Mouse (Mus musculus): ENCODE results near the gene Ctsll3. TPM values are rescaled to one million over a fixed set of nuclear protein-coding genes. Genes with fewer than 3 reads are reported as not detected.

Ctsll3 gene
- not detected in 2 replicates for polyA plus RNA-seq (2015; fragmentation: Nextera tagmentation; extraction: Ambion mirVana)

- no peak for ATAC-seq (ENCODE audit: low read depth)
- Histone ChIP-seq H3K9me3 (replicated peaks; ENCODE audit: control insufficient read depth, low read length) (no peaks in the 10 kb centered on the region), H3K27me3 (ENCODE audit: control insufficient read depth, insufficient read depth, low read depth, low read length) (no peaks in the 10 kb centered on the region), H3K4me1 (ENCODE audit: control insufficient read depth, low read depth, low read length) (no peaks in the 10 kb centered on the region), H3K4me2 (ENCODE audit: low read depth, low read length) (no peak within 1 kb of the TSS), H3K36me3 (ENCODE audit: control insufficient read depth, insufficient read depth) (no peaks in the 10 kb centered on the region), H3K27ac (ENCODE audit: low read length) (no peak within 1 kb of the TSS), H3K9ac (ENCODE audit: low read depth, low read length) (no peak within 1 kb of the TSS), H3K4me3 (ENCODE audit: low read depth, low read length) (no peak within 1 kb of the TSS)
- WGBS (ENCODE audit: insufficient replicate concordance) = 28% methylated on average over 1 of the region's 1 CpGs
Observed at GRCm38 (mm10) chr13:60802749-60803148, at the start of gene Ctsll3. TSS of gene Ctsll3 (minus strand) at chr13:60802849.

GRCm38 (mm10) chr13:60848241-60849120, 45.8 kb upstream of the Ctsll3 start:
- H3K4me2 ChIP-seq (ENCODE audit: low read depth, low read length) = no peak overlapping the region
- H3K27me3 ChIP-seq (ENCODE audit: control insufficient read depth, insufficient read depth, low read depth, low read length) = no peaks in the 10 kb centered on the region
- H3K9ac ChIP-seq (ENCODE audit: low read depth, low read length) = no peak overlapping the region
- 48% methylated on average over 4 of the region's 4 CpGs for WGBS (ENCODE audit: insufficient replicate concordance)
- no peaks in the 10 kb centered on the region for H3K36me3 ChIP-seq (ENCODE audit: control insufficient read depth, insufficient read depth)
- H3K4me1 ChIP-seq (ENCODE audit: control insufficient read depth, low read depth, low read length) = no peaks in the 10 kb centered on the region
- no peak overlapping the region for H3K27ac ChIP-seq (ENCODE audit: low read length)
- H3K9me3 ChIP-seq (replicated peaks; ENCODE audit: control insufficient read depth, low read length) = no peaks in the 10 kb centered on the region
- no peak for ATAC-seq (ENCODE audit: low read depth)
- H3K4me3 ChIP-seq (ENCODE audit: low read depth, low read length) = no peak overlapping the region

GRCm38 (mm10) chr13:60843153-60843552, 40.5 kb upstream of the Ctsll3 start:
- H3K4me2 ChIP-seq (ENCODE audit: low read depth, low read length) = no peak overlapping the region
- no peak overlapping the region for H3K27ac ChIP-seq (ENCODE audit: low read length)
- no peak overlapping the region for H3K9ac ChIP-seq (ENCODE audit: low read depth, low read length)
- 65% methylated on average over 8 of the region's 8 CpGs for WGBS (ENCODE audit: insufficient replicate concordance)
- no peak overlapping the region for H3K4me3 ChIP-seq (ENCODE audit: low read depth, low read length)
- H3K27me3 ChIP-seq (ENCODE audit: control insufficient read depth, insufficient read depth, low read depth, low read length) = no peaks in the 10 kb centered on the region
- ATAC-seq (ENCODE audit: low read depth) = no peak
- no peaks in the 10 kb centered on the region for H3K9me3 ChIP-seq (replicated peaks; ENCODE audit: control insufficient read depth, low read length)
- no peaks in the 10 kb centered on the region for H3K36me3 ChIP-seq (ENCODE audit: control insufficient read depth, insufficient read depth)
- H3K4me1 ChIP-seq (ENCODE audit: control insufficient read depth, low read depth, low read length) = no peaks in the 10 kb centered on the region

- ATAC-seq (ENCODE audit: low read depth) = no peak
- Histone ChIP-seq H3K4me2 (ENCODE audit: low read depth, low read length) (no peak overlapping the region), H3K4me1 (ENCODE audit: control insufficient read depth, low read depth, low read length) (no peaks in the 10 kb centered on the region), H3K9me3 (replicated peaks; ENCODE audit: control insufficient read depth, low read length) (no peaks in the 10 kb centered on the region), H3K27ac (ENCODE audit: low read length) (no peak overlapping the region), H3K4me3 (ENCODE audit: low read depth, low read length) (no peak overlapping the region), H3K9ac (ENCODE audit: low read depth, low read length) (no peak overlapping the region), H3K36me3 (ENCODE audit: control insufficient read depth, insufficient read depth) (no peaks in the 10 kb centered on the region), H3K27me3 (ENCODE audit: control insufficient read depth, insufficient read depth, low read depth, low read length) (no peaks in the 10 kb centered on the region)
- 54% methylated on average over 6 of the region's 6 CpGs for WGBS (ENCODE audit: insufficient replicate concordance)
Observed at GRCm38 (mm10) chr13:60842703-60843102, 40.1 kb upstream of the Ctsll3 start.

GRCm38 (mm10) chr13:60839353-60839902, 36.8 kb upstream of the Ctsll3 start:
- no peaks in the 10 kb centered on the region for H3K4me1 ChIP-seq (ENCODE audit: control insufficient read depth, low read depth, low read length)
- no peaks in the 10 kb centered on the region for H3K36me3 ChIP-seq (ENCODE audit: control insufficient read depth, insufficient read depth)
- no peak overlapping the region for H3K27ac ChIP-seq (ENCODE audit: low read length)
- H3K4me3 ChIP-seq (ENCODE audit: low read depth, low read length) = no peak overlapping the region
- no peaks in the 10 kb centered on the region for H3K27me3 ChIP-seq (ENCODE audit: control insufficient read depth, insufficient read depth, low read depth, low read length)
- no peaks in the 10 kb centered on the region for H3K9me3 ChIP-seq (replicated peaks; ENCODE audit: control insufficient read depth, low read length)
- no peak overlapping the region for H3K4me2 ChIP-seq (ENCODE audit: low read depth, low read length)
- H3K9ac ChIP-seq (ENCODE audit: low read depth, low read length) = no peak overlapping the region
- WGBS (ENCODE audit: insufficient replicate concordance) = 42% methylated on average over 2 of the region's 2 CpGs
- no peak for ATAC-seq (ENCODE audit: low read depth)

GRCm38 (mm10) chr13:60826052-60826451, 23.4 kb upstream of the Ctsll3 start:
- H3K27ac ChIP-seq (ENCODE audit: low read length) = no peak overlapping the region
- no peak overlapping the region for H3K4me2 ChIP-seq (ENCODE audit: low read depth, low read length)
- H3K9ac ChIP-seq (ENCODE audit: low read depth, low read length) = no peak overlapping the region
- no peaks in the 10 kb centered on the region for H3K4me1 ChIP-seq (ENCODE audit: control insufficient read depth, low read depth, low read length)
- H3K27me3 ChIP-seq (ENCODE audit: control insufficient read depth, insufficient read depth, low read depth, low read length) = no peaks in the 10 kb centered on the region
- no peak overlapping the region for H3K4me3 ChIP-seq (ENCODE audit: low read depth, low read length)
- no peaks in the 10 kb centered on the region for H3K9me3 ChIP-seq (replicated peaks; ENCODE audit: control insufficient read depth, low read length)
- no peak for ATAC-seq (ENCODE audit: low read depth)
- H3K36me3 ChIP-seq (ENCODE audit: control insufficient read depth, insufficient read depth) = no peaks in the 10 kb centered on the region
- WGBS (ENCODE audit: insufficient replicate concordance) = 35% methylated on average over 3 of the region's 3 CpGs

GRCm38 (mm10) chr13:60820486-60821175, 18.0 kb upstream of the Ctsll3 start:
- Histone ChIP-seq H3K4me2 (ENCODE audit: low read depth, low read length) (no peak overlapping the region), H3K4me1 (ENCODE audit: control insufficient read depth, low read depth, low read length) (no peaks in the 10 kb centered on the region), H3K4me3 (ENCODE audit: low read depth, low read length) (no peak overlapping the region), H3K9me3 (replicated peaks; ENCODE audit: control insufficient read depth, low read length) (no peaks in the 10 kb centered on the region), H3K36me3 (ENCODE audit: control insufficient read depth, insufficient read depth) (no peaks in the 10 kb centered on the region), H3K27me3 (ENCODE audit: control insufficient read depth, insufficient read depth, low read depth, low read length) (no peaks in the 10 kb centered on the region), H3K9ac (ENCODE audit: low read depth, low read length) (no peak overlapping the region), H3K27ac (ENCODE audit: low read length) (no peak overlapping the region)
- WGBS (ENCODE audit: insufficient replicate concordance) = 52% methylated on average over 3 of the region's 3 CpGs
- ATAC-seq (ENCODE audit: low read depth) = no peak

GRCm38 (mm10) chr13:60819469-60819868, 16.8 kb upstream of the Ctsll3 start:
- Histone ChIP-seq H3K9ac (ENCODE audit: low read depth, low read length) (no peak overlapping the region), H3K27ac (ENCODE audit: low read length) (no peak overlapping the region), H3K4me3 (ENCODE audit: low read depth, low read length) (no peak overlapping the region), H3K36me3 (ENCODE audit: control insufficient read depth, insufficient read depth) (no peaks in the 10 kb centered on the region), H3K4me1 (ENCODE audit: control insufficient read depth, low read depth, low read length) (no peaks in the 10 kb centered on the region), H3K9me3 (replicated peaks; ENCODE audit: control insufficient read depth, low read length) (no peaks in the 10 kb centered on the region), H3K27me3 (ENCODE audit: control insufficient read depth, insufficient read depth, low read depth, low read length) (no peaks in the 10 kb centered on the region), H3K4me2 (ENCODE audit: low read depth, low read length) (no peak overlapping the region)
- 7% methylated on average over 7 of the region's 7 CpGs for WGBS (ENCODE audit: insufficient replicate concordance)
- ATAC-seq (ENCODE audit: low read depth) = no peak

- no peaks in the 10 kb centered on the region for H3K36me3 ChIP-seq (ENCODE audit: control insufficient read depth, insufficient read depth)
- no peak for ATAC-seq (ENCODE audit: low read depth)
- WGBS (ENCODE audit: insufficient replicate concordance) = 33% methylated on average over 1 of the region's 1 CpGs
Observed at GRCm38 (mm10) chr13:60813722-60814121, 11.1 kb upstream of the Ctsll3 start.

More at GRCm38 (mm10) chr13:60813722-60814121, 11.1 kb upstream of the Ctsll3 start:
- no peaks in the 10 kb centered on the region for H3K4me1 ChIP-seq (ENCODE audit: control insufficient read depth, low read depth, low read length)
- H3K9me3 ChIP-seq (replicated peaks; ENCODE audit: control insufficient read depth, low read length) = no peaks in the 10 kb centered on the region
- no peak overlapping the region for H3K27ac ChIP-seq (ENCODE audit: low read length)
- H3K27me3 ChIP-seq (ENCODE audit: control insufficient read depth, insufficient read depth, low read depth, low read length) = no peaks in the 10 kb centered on the region
- no peak overlapping the region for H3K4me3 ChIP-seq (ENCODE audit: low read depth, low read length)
- no peak overlapping the region for H3K9ac ChIP-seq (ENCODE audit: low read depth, low read length)
- H3K4me2 ChIP-seq (ENCODE audit: low read depth, low read length) = no peak overlapping the region
